8 mouse cellular contexts compared by ENCODE assay signal in genomic region chr5:73254660-73255059, GRCm38 (mm10). TPM values are rescaled to one million over a fixed set of nuclear protein-coding genes. Genes with fewer than 3 reads are reported as not detected.
DNase-seq lines count a peak whose midpoint lies in the region; ATAC-seq and TF ChIP-seq lines count a peak whose summit lies in the region.

No protein-coding gene starts in this region.

- H3K9me3 ChIP-seq in megakaryocyte, embryonic 14.5 days: no peaks in the 10 kb centered on the region
- no peaks in the 10 kb centered on the region for H3K9me3 ChIP-seq in intestine, embryonic 15.5 days
- H3K9me3 ChIP-seq in midbrain, embryonic 14.5 days (ENCODE audit: control insufficient read depth, low read length): no peaks in the 10 kb centered on the region

- no peak for ATAC-seq in megakaryocyte, adult 5-6 weeks (ENCODE audit: poor library complexity, severe bottlenecking)
- no peak for ATAC-seq in intestine, embryonic 15.5 days
- ATAC-seq in midbrain, embryonic 14.5 days (ENCODE audit: low FRiP score, low TSS enrichment): no peak

- H3K4me1 ChIP-seq in megakaryocyte, embryonic 14.5 days: peaks cover 71% of the 10 kb centered on the region
- H3K4me1 ChIP-seq in cortical plate, adult 2 months (ENCODE audit: control insufficient read depth, insufficient read depth, low read length): peaks cover 2% of the 10 kb centered on the region; the same call in 1 of the 2 replicates
- peaks cover 4% of the 10 kb centered on the region; the same call in 1 of the 2 replicates for H3K4me1 ChIP-seq in intestine, embryonic 15.5 days (replicated peaks)
- H3K4me1 ChIP-seq in midbrain, embryonic 14.5 days (ENCODE audit: control insufficient read depth, insufficient read depth, low read length): peaks cover 19% of the 10 kb centered on the region

- WGBS in intestine, embryonic 15.5 days: 26% methylated on average over 5 of the region's 5 CpGs
- whole genome bisulfite sequencing in midbrain, embryonic 14.5 days: 47% methylated on average over 5 of the region's 5 CpGs

- peak overlapping the region; percentile 96 for H3K4me3 ChIP-seq in megakaryocyte, embryonic 14.5 days (replicated peaks)
- H3K4me3 ChIP-seq in cortical plate, adult 2 months (ENCODE audit: insufficient read depth, low read length): peak overlapping the region; percentile 63
- H3K4me3 ChIP-seq in intestine, embryonic 15.5 days (replicated peaks): peak overlapping the region; percentile 99
- H3K4me3 ChIP-seq in midbrain, embryonic 14.5 days (replicated peaks; ENCODE audit: low read depth, low read length): peak overlapping the region; percentile 91

- H3K4me2 ChIP-seq in intestine, embryonic 15.5 days (replicated peaks): peak overlapping the region; percentile 65
- H3K4me2 ChIP-seq in midbrain, embryonic 14.5 days (ENCODE audit: low read length): peak overlapping the region; percentile 71

- no peak for TF ChIP-seq POLR2A in cortical plate, adult 2 months (IDR thresholded peaks at IDR 0.05; ENCODE audit: extremely low read depth, insufficient read depth, low read length)

- H3K36me3 ChIP-seq in megakaryocyte, embryonic 14.5 days (replicated peaks; ENCODE audit: low read length): peaks cover 21% of the 10 kb centered on the region
- H3K36me3 ChIP-seq in intestine, embryonic 15.5 days: no peaks in the 10 kb centered on the region
- H3K36me3 ChIP-seq in midbrain, embryonic 14.5 days (ENCODE audit: control insufficient read depth, insufficient read depth, low read length): no peaks in the 10 kb centered on the region

- intact Hi-C loops in left cerebral cortex, postnatal 25 days (cut with DNase I): loop anchor here (5.0 kb wide), 1 partner anchor 122 kb away; no protein-coding TSS in a partner anchor

- 0 out of 2 replicates have a peak overlapping the region, but pooled peaks have one; percentile 87 for H3K9ac ChIP-seq in intestine, embryonic 15.5 days
- H3K9ac ChIP-seq in midbrain, embryonic 14.5 days (replicated peaks; ENCODE audit: low read length): peak overlapping the region; percentile 89

- peak; percentile 44 for DNase-seq in midbrain, embryonic 14.5 days
- no peak for DNase-seq in left cerebral cortex, postnatal 25 days (ENCODE audit: low spot score in 2 of 2)
- DNase-seq in cerebellum, adult 9-11 months: no peak
- no peak for DNase-seq in gastrocnemius, postnatal 25 days

- no peak for TF ChIP-seq CTCF in cortical plate, adult 2 months (IDR thresholded peaks at IDR 0.05; ENCODE audit: extremely low read depth, insufficient read depth, low read length)

- H3K27ac ChIP-seq in cortical plate, adult 2 months (ENCODE audit: insufficient read depth, low read length): 0 out of 2 replicates have a peak overlapping the region, but pooled peaks have one; percentile 97
- no peak overlapping the region for H3K27ac ChIP-seq in intestine, embryonic 15.5 days
- H3K27ac ChIP-seq in midbrain, embryonic 14.5 days (replicated peaks; ENCODE audit: low read depth, low read length): peak overlapping the region; percentile 94; the same call in 1 of the 2 replicates

- no peaks in the 10 kb centered on the region for H3K27me3 ChIP-seq in megakaryocyte, embryonic 14.5 days (replicated peaks)
- H3K27me3 ChIP-seq in intestine, embryonic 15.5 days (replicated peaks): no peaks in the 10 kb centered on the region
- no peaks in the 10 kb centered on the region for H3K27me3 ChIP-seq in midbrain, embryonic 14.5 days (ENCODE audit: control insufficient read depth, insufficient read depth, low read length)

RNA-seq across cellular contexts. Expression of gene Fryl, which starts 1.8 kb away (rescaled TPM):
- 14.1 and 27.6 TPM in 2 replicates for polyA plus RNA-seq in megakaryocyte, embryonic 14.5 days (2012; ENCODE audit: insufficient read depth, low replicate concordance)
- 56.7 and 59.1 TPM in 2 replicates for total RNA-seq in megakaryocyte, adult 5-6 weeks (2015)
- 79.8 and 80.9 TPM in 2 replicates for total RNA-seq in megakaryocyte, adult 5-6 weeks (2017)
- 46.5 and 50.3 TPM in 2 replicates for polyA plus RNA-seq in cortical plate, adult 2 months (2012; rRNA removed)
- polyA plus RNA-seq in intestine, embryonic 15.5 days (2015; fragmentation: Nextera tagmentation; extraction: Ambion mirVana): 27.1 and 28.4 TPM in 2 replicates
- 45.3 and 48.5 TPM in 2 replicates for polyA plus RNA-seq in midbrain, embryonic 14.5 days (2014; fragmentation: Nextera tagmentation; extraction: Ambion mirVana)
- 10 to 100 TPM; 45.8 to 56.7 TPM for total RNA-seq in left cerebral cortex, postnatal 25 days (2021)
- 10 to 100 TPM; 14.6 to 15.2 TPM for total RNA-seq in gastrocnemius, postnatal 25 days (2021)

RNA-seq across cellular contexts. Expression of gene Ociad1, which starts 37.9 kb away (rescaled TPM):
- 15.0 and 106 TPM in 2 replicates for polyA plus RNA-seq in megakaryocyte, embryonic 14.5 days (2012; ENCODE audit: insufficient read depth, low replicate concordance)
- 231 and 236 TPM in 2 replicates for total RNA-seq in megakaryocyte, adult 5-6 weeks (2015)
- total RNA-seq in megakaryocyte, adult 5-6 weeks (2017): 172 and 182 TPM in 2 replicates
- polyA plus RNA-seq in cortical plate, adult 2 months (2012; rRNA removed): 315 and 343 TPM in 2 replicates
- polyA plus RNA-seq in intestine, embryonic 15.5 days (2015; fragmentation: Nextera tagmentation; extraction: Ambion mirVana): 246 and 258 TPM in 2 replicates
- 207 and 269 TPM in 2 replicates for polyA plus RNA-seq in midbrain, embryonic 14.5 days (2014; fragmentation: Nextera tagmentation; extraction: Ambion mirVana)
- total RNA-seq in left cerebral cortex, postnatal 25 days (2021): 100 to 1,000 TPM; 475 TPM
- 100 to 1,000 TPM; 137 TPM for total RNA-seq in gastrocnemius, postnatal 25 days (2021)
